Mouse (Mus musculus) naive thymus-derived CD4-positive, alpha-beta T cell, adult 2 months (primary cell): ENCODE measurements at regions not wholly inside any gene's neighbourhood (a gene's known extent, or its start where the extent isn't known, plus 50 kb on each side); places are given as distances from the start of the nearest gene placed in this dataset.

Source experiments
- DNase-seq: peaks from one replicate; pipeline ENCODE4 v3.0.0-alpha.2; 2011; ENCODE audit warnings: low read depth

GRCm38 (mm10) chr1:78050231-78050630 is 146.7 kb downstream of the Pax3 start:
- DNase-seq, result no peak

- DNase-seq, result no peak
Observed at GRCm38 (mm10) chr1:78032336-78032735, 164.6 kb downstream of the Pax3 start.

GRCm38 (mm10) chr1:78021766-78022165 is 175.2 kb downstream of the Pax3 start:
- DNase-seq, result no peak

GRCm38 (mm10) chr1:78021014-78021413 is 175.9 kb downstream of the Pax3 start:
- no peak for DNase-seq

GRCm38 (mm10) chr1:78017949-78018617 is 178.9 kb downstream of the Pax3 start:
- no peak for DNase-seq

- DNase-seq, result no peak
Observed at GRCm38 (mm10) chr1:78016541-78017267, 180.2 kb downstream of the Pax3 start.

- DNase-seq, result no peak
Observed at GRCm38 (mm10) chr1:78015999-78016398, 180.9 kb downstream of the Pax3 start.

- no peak for DNase-seq
Observed at GRCm38 (mm10) chr1:78013396-78013795, 183.5 kb downstream of the Pax3 start.

GRCm38 (mm10) chr1:78008811-78009410 is 188.0 kb downstream of the Pax3 start:
- DNase-seq, result no peak

- DNase-seq, result no peak
Observed at GRCm38 (mm10) chr1:78004376-78004775, 192.6 kb downstream of the Pax3 start.

- no peak for DNase-seq
Observed at GRCm38 (mm10) chr1:77998727-77999126, 198.2 kb downstream of the Pax3 start.

GRCm38 (mm10) chr1:77981528-77981927 is 215.4 kb downstream of the Pax3 start:
- DNase-seq, result no peak

- peak; percentile 12 for DNase-seq
Observed at GRCm38 (mm10) chr1:77978696-77979095, 218.2 kb downstream of the Pax3 start.

- DNase-seq, result no peak
Observed at GRCm38 (mm10) chr1:77975941-77976340, 221.0 kb downstream of the Pax3 start.

GRCm38 (mm10) chr1:77972301-77972717 is 224.6 kb downstream of the Pax3 start:
- DNase-seq, result no peak

- no peak for DNase-seq
Observed at GRCm38 (mm10) chr1:77964656-77965335, 232.1 kb downstream of the Pax3 start.

- no peak for DNase-seq
Observed at GRCm38 (mm10) chr1:77959309-77959708, 237.6 kb downstream of the Pax3 start.

- DNase-seq, result no peak
Observed at GRCm38 (mm10) chr1:77957156-77957767, 239.7 kb downstream of the Pax3 start.

- DNase-seq, result no peak
Observed at GRCm38 (mm10) chr1:77947894-77948293, 249.0 kb downstream of the Pax3 start.

- no peak for DNase-seq
Observed at GRCm38 (mm10) chr1:77944327-77944645, 252.6 kb downstream of the Pax3 start.

GRCm38 (mm10) chr1:77943633-77944326 is 253.2 kb downstream of the Pax3 start:
- DNase-seq, result no peak

GRCm38 (mm10) chr1:77943101-77943500 is 253.8 kb downstream of the Pax3 start:
- DNase-seq, result no peak
